Mouse (Mus musculus): ENCODE measurements around the gene C2cd4a. TPM values are rescaled to one million over a fixed set of nuclear protein-coding genes. Genes with fewer than 3 reads are reported as not detected.

Gene C2cd4a
- polyA plus RNA-seq, 1 experiment from 2014 or later = 1.3 TPM

- ATAC-seq (ENCODE audit: low FRiP score, low TSS enrichment) = no peak
- no peak overlapping the region for H3K27ac ChIP-seq (ENCODE audit: low read depth, low read length)
- WGBS = 64% methylated on average over 5 of the region's 5 CpGs
These were observed 10.7 kb upstream of the C2cd4a start for GRCm38 (mm10) chr9:67842797-67843196.

GRCm38 (mm10) chr9:67839981-67840859 lies 8.1 kb upstream of the C2cd4a start, which contains the start of gene Vps13c:
TSS of gene Vps13c (plus strand) at chr9:67840396.
- Histone ChIP-seq H3K9ac (ENCODE audit: low read depth, low read length) (peak within 1 kb of the TSS; percentile 72), H3K36me3 (ENCODE audit: control insufficient read depth, insufficient read depth, low read length) (no peaks in the 10 kb centered on the region), H3K4me1 (ENCODE audit: control insufficient read depth, insufficient read depth, low read length) (peaks cover 3% of the 10 kb centered on the region), H3K4me2 (replicated peaks; ENCODE audit: low read depth, low read length) (peak within 1 kb of the TSS; percentile 83), H3K4me3 (ENCODE audit: low read length) (peak within 1 kb of the TSS; percentile 74), H3K27ac (ENCODE audit: low read depth, low read length) (peak within 1 kb of the TSS; percentile 38; the same call in 1 of the 2 replicates), H3K9me3 (ENCODE audit: control insufficient read depth, low read length) (no peaks in the 10 kb centered on the region), H3K27me3 (ENCODE audit: control insufficient read depth, insufficient read depth, low read length) (no peaks in the 10 kb centered on the region)
- under 1% methylated on average over 35 of the region's 53 CpGs for WGBS
- ATAC-seq (ENCODE audit: low FRiP score, low TSS enrichment) = peak; percentile 98

More at GRCm38 (mm10) chr9:67842797-67843196, 10.7 kb upstream of the C2cd4a start:
- H3K4me2 ChIP-seq (replicated peaks; ENCODE audit: low read depth, low read length) = no peak overlapping the region
- H3K4me1 ChIP-seq (ENCODE audit: control insufficient read depth, insufficient read depth, low read length) = peaks cover 3% of the 10 kb centered on the region
- H3K9ac ChIP-seq (ENCODE audit: low read depth, low read length) = no peak overlapping the region
- H3K36me3 ChIP-seq (ENCODE audit: control insufficient read depth, insufficient read depth, low read length) = no peaks in the 10 kb centered on the region
- H3K27me3 ChIP-seq (ENCODE audit: control insufficient read depth, insufficient read depth, low read length) = no peaks in the 10 kb centered on the region
- H3K4me3 ChIP-seq (ENCODE audit: low read length) = no peak overlapping the region
- no peaks in the 10 kb centered on the region for H3K9me3 ChIP-seq (ENCODE audit: control insufficient read depth, low read length)

- Histone ChIP-seq H3K4me2 (replicated peaks; ENCODE audit: low read depth, low read length) (no peak overlapping the region), H3K27me3 (ENCODE audit: control insufficient read depth, insufficient read depth, low read length) (no peaks in the 10 kb centered on the region), H3K9me3 (ENCODE audit: control insufficient read depth, low read length) (no peaks in the 10 kb centered on the region), H3K4me3 (ENCODE audit: low read length) (no peak overlapping the region), H3K9ac (ENCODE audit: low read depth, low read length) (no peak overlapping the region), H3K27ac (ENCODE audit: low read depth, low read length) (no peak overlapping the region), H3K4me1 (ENCODE audit: control insufficient read depth, insufficient read depth, low read length) (peaks cover 3% of the 10 kb centered on the region), H3K36me3 (ENCODE audit: control insufficient read depth, insufficient read depth, low read length) (no peaks in the 10 kb centered on the region)
- no peak for ATAC-seq (ENCODE audit: low FRiP score, low TSS enrichment)
- 71% methylated on average over 2 of the region's 2 CpGs for WGBS
These were observed 5.2 kb upstream of the C2cd4a start for GRCm38 (mm10) chr9:67837311-67837710.

- H3K27ac ChIP-seq (ENCODE audit: low read depth, low read length) = no peak overlapping the region
- no peak overlapping the region for H3K4me3 ChIP-seq (ENCODE audit: low read length)
- H3K4me2 ChIP-seq (replicated peaks; ENCODE audit: low read depth, low read length) = no peak overlapping the region
- no peaks in the 10 kb centered on the region for H3K9me3 ChIP-seq (ENCODE audit: control insufficient read depth, low read length)
- no peaks in the 10 kb centered on the region for H3K36me3 ChIP-seq (ENCODE audit: control insufficient read depth, insufficient read depth, low read length)
- ATAC-seq (ENCODE audit: low FRiP score, low TSS enrichment) = no peak
- H3K27me3 ChIP-seq (ENCODE audit: control insufficient read depth, insufficient read depth, low read length) = peaks cover 23% of the 10 kb centered on the region
- H3K9ac ChIP-seq (ENCODE audit: low read depth, low read length) = no peak overlapping the region
- peaks cover 7% of the 10 kb centered on the region; the same call in 1 of the 2 replicates for H3K4me1 ChIP-seq (ENCODE audit: control insufficient read depth, insufficient read depth, low read length)
- WGBS = 41% methylated on average over 5 of the region's 5 CpGs
These were observed 2.4 kb upstream of the C2cd4a start for GRCm38 (mm10) chr9:67834535-67834934.

DNA sequence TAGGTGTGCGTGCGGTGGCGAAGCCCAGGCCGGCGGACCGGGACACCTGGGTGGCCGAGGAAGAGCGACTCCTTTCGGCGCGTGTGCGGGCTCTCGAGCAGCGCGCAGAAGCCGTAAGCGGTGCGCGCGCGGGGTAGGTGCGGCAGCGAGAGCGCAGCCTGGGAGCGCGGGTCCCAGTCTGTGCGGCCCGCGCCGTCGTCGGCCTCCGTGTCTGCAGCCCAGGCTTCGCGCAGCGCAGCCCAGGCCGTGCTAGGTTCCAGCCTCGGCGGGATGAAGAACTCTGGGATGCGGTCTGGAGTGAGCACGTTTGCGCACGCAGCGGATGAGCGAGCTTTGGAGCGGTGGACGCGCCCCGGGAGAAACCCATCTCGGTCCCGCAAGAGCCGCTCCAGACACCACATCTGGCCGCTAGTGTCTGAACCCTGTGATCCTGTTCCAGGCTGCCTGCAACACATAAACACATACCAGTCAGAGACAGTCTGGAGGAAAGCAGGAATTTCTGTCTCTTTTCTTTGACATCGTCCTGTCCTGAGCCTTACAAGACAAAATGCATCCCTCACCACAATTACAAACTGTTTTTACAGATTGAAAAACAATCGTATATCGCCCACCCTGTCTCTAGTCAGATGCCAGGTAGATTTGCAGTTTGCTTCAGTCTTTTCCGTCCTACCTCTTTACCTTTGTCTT lies 628 bp downstream of the C2cd4a start:
- peaks cover 30% of the 10 kb centered on the region for H3K27me3 ChIP-seq (ENCODE audit: control insufficient read depth, insufficient read depth, low read length)
- H3K9me3 ChIP-seq (ENCODE audit: control insufficient read depth, low read length) = no peaks in the 10 kb centered on the region
- H3K9ac ChIP-seq (ENCODE audit: low read depth, low read length) = peak overlapping the region; percentile 57
- H3K4me1 ChIP-seq (ENCODE audit: control insufficient read depth, insufficient read depth, low read length) = peaks cover 7% of the 10 kb centered on the region; the same call in 1 of the 2 replicates
- no peak overlapping the region for H3K27ac ChIP-seq (ENCODE audit: low read depth, low read length)
- H3K4me2 ChIP-seq (replicated peaks; ENCODE audit: low read depth, low read length) = peak overlapping the region; percentile 92
- no peaks in the 10 kb centered on the region for H3K36me3 ChIP-seq (ENCODE audit: control insufficient read depth, insufficient read depth, low read length)
- ATAC-seq (ENCODE audit: low FRiP score, low TSS enrichment) = peak; percentile 53
- WGBS = under 1% methylated on average over 51 of the region's 57 CpGs
- peak overlapping the region; percentile 53 for H3K4me3 ChIP-seq (ENCODE audit: low read length)

DNA sequence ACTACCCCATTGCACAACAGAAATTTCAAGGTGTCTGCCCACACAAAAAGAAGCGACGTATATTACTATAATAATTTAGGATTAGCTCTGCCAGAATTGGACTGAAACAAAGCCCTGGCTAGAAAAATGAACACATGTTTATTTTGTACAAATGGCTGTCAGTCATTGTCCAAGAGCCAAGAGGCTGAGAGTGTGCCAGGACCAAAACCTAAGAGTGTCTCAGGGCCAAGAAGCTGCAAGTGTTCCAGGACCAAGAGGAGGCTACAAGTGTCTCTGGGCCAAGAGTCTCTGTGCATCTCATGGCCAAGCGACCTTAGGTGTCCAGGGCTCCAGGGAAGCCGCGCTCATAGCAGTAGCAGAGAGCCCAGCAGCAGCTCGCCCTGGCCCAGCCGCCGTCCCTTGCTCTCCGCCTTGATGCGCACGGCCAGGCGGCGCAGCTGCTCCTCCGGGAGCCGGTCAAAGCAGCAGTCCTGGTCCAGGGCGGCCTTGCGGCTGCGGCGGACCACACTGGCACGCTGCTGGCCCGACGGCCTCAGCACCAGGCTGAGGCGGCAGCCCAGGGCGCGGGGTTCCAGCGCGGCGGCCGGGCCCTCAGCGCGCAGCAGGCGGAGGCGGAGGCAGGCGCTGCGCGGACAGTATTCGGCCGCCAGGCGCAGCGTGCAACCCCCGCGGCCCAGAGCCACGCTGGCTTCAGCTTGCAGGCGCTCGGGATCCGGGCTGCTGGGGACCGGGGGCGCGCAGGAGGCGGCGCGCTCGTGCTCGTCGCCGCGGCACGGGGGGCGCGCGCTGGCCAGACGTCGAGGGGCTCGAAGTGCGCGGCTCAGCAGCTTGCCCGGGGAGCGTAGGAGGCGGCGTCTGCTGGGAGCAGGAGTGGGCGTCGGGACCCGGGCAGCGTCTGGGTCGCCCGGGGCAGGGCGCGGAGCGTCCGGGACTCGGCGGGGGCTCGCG lies 1.4 kb downstream of the C2cd4a start:
- Histone ChIP-seq H3K4me3 (ENCODE audit: low read length) (peak overlapping the region; percentile 53), H3K27ac (ENCODE audit: low read depth, low read length) (no peak overlapping the region), H3K36me3 (ENCODE audit: control insufficient read depth, insufficient read depth, low read length) (no peaks in the 10 kb centered on the region), H3K27me3 (ENCODE audit: control insufficient read depth, insufficient read depth, low read length) (peaks cover 30% of the 10 kb centered on the region), H3K4me2 (replicated peaks; ENCODE audit: low read depth, low read length) (peak overlapping the region; percentile 92), H3K4me1 (ENCODE audit: control insufficient read depth, insufficient read depth, low read length) (peaks cover 7% of the 10 kb centered on the region; the same call in 1 of the 2 replicates), H3K9me3 (ENCODE audit: control insufficient read depth, low read length) (no peaks in the 10 kb centered on the region), H3K9ac (ENCODE audit: low read depth, low read length) (peak overlapping the region; percentile 57)
- 2% methylated on average over 65 of the region's 84 CpGs for WGBS
- peak; percentile 82 for ATAC-seq (ENCODE audit: low FRiP score, low TSS enrichment)

GRCm38 (mm10) chr9:67828182-67828581 lies 3.9 kb downstream of the C2cd4a start:
- no peak for ATAC-seq (ENCODE audit: low FRiP score, low TSS enrichment)
- Histone ChIP-seq H3K36me3 (ENCODE audit: control insufficient read depth, insufficient read depth, low read length) (no peaks in the 10 kb centered on the region), H3K9ac (ENCODE audit: low read depth, low read length) (no peak overlapping the region), H3K9me3 (ENCODE audit: control insufficient read depth, low read length) (no peaks in the 10 kb centered on the region), H3K27ac (ENCODE audit: low read depth, low read length) (no peak overlapping the region), H3K27me3 (ENCODE audit: control insufficient read depth, insufficient read depth, low read length) (peaks cover 30% of the 10 kb centered on the region), H3K4me2 (replicated peaks; ENCODE audit: low read depth, low read length) (no peak overlapping the region), H3K4me3 (ENCODE audit: low read length) (no peak overlapping the region), H3K4me1 (ENCODE audit: control insufficient read depth, insufficient read depth, low read length) (peaks cover 7% of the 10 kb centered on the region; the same call in 1 of the 2 replicates)
- 7% methylated on average over 3 of the region's 3 CpGs for WGBS

DNA sequence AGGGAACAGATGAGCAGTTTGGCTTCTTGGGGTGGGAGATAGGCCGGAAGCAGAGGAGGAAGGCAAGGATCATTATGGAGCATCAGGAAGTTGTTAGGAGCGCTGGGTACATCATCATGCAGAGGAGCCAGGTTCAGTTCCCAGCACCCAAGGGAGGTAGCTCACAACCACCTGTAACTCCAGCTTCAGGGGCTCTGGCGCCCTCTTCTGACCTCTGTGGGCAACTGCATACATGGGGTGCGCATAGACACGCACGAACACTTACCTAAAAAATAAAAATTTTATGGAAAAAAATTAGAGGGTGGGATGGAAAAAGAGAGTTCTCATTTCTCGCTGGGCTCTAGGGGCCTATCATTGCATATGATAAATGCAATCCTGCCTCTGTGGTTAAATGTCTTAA lies 6.6 kb downstream of the C2cd4a start:
- Histone ChIP-seq H3K27me3 (ENCODE audit: control insufficient read depth, insufficient read depth, low read length) (peaks cover 17% of the 10 kb centered on the region), H3K4me2 (replicated peaks; ENCODE audit: low read depth, low read length) (no peak overlapping the region), H3K4me1 (ENCODE audit: control insufficient read depth, insufficient read depth, low read length) (no peaks in the 10 kb centered on the region), H3K9me3 (ENCODE audit: control insufficient read depth, low read length) (no peaks in the 10 kb centered on the region), H3K36me3 (ENCODE audit: control insufficient read depth, insufficient read depth, low read length) (no peaks in the 10 kb centered on the region), H3K27ac (ENCODE audit: low read depth, low read length) (no peak overlapping the region), H3K4me3 (ENCODE audit: low read length) (no peak overlapping the region), H3K9ac (ENCODE audit: low read depth, low read length) (no peak overlapping the region)
- WGBS = 84% methylated on average over 7 of the region's 7 CpGs
- no peak for ATAC-seq (ENCODE audit: low FRiP score, low TSS enrichment)

Measured in kidney, embryonic 14.5 days (tissue).